Mouse (Mus musculus) telencephalon, adult 2 months (tissue): ENCODE data around the gene Plcd1.

Source experiments
- DNase-seq: peaks from one replicate; pipeline ENCODE4 v3.0.0-alpha.2; 2011; ENCODE audit warnings: low read depth, low spot score

The Plcd1 gene

GRCm38 (mm10) chr9:119025832-119026331 is 67.4 kb downstream of the Plcd1 start:
- no peak for DNase-seq

- no peak for DNase-seq
Measured at GRCm38 (mm10) chr9:119025263-119025662, 68.0 kb downstream of the Plcd1 start.

GRCm38 (mm10) chr9:119021731-119022130 is 71.6 kb downstream of the Plcd1 start:
- DNase-seq = no peak
